Mouse (Mus musculus): ENCODE measurements around the gene Chmp6.

The Chmp6 gene

DNA sequence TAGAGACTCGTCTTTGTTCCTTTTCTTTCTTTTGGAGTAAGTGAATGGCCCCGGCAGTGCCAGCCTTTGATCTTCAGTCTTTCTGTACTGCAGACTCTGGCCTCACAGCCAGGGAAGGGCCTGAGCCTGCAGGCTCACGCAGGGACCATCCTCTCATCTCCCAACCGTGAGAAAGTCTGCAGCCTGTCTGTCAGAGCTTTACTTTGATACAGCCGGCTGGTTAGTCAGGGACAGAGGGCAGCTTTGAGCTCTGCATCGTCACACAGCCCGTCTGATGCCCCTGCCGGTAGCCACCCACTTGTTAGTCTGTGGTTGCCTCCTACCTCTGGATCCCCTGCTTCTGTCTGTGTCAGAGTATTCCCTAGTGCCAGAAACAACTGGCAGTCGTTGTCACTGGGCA is 51.8 kb downstream of the Chmp6 start:
- DNase-seq = no peak

DNA sequence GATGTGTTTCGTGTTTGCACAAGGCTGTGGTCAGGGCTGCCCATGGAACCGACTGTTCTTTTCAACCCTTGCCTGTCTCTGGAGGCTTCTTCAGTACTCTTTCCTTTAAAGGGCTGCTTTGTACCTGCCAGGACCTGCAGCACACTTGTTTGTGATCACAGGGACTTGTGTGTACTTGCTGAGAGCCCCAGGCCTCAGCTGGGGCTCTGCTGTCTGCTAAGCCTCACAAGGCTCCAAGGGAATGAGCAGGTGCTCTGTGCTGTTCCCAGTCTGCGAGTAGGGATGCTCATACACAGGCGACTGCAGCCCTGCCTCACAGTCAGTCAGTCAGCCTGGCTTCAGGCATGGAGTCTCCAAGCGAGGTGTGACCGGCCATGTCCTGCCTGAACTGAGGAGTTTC is 53.1 kb downstream of the Chmp6 start:
- DNase-seq = no peak

- DNase-seq = no peak
These were observed 54.2 kb downstream of the Chmp6 start for GRCm38 (mm10) chr11:119967401-119967800.

DNA sequence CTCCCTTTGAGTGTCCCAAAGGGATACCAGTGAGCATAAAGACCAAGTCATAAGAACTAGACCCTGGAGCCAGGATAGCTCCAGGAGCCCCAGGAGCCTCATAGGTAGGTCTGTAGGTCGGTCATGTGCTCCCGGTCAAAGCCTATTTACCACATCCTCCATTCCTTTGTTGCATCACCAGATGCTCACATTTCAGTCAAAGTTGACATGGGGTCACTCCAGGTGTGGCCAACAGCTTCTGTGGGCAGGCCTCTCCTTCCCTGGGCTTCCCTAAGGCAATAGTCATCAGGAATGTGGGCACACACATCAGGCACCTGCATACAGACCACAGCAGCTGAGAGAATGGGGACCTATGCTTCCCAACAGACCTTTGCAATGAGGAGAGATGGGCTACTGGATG is 54.7 kb downstream of the Chmp6 start:
- no peak for DNase-seq

All from lung, postnatal 10 days (tissue).